Mouse (Mus musculus) bone marrow macrophage, adult 2 months (primary cell): ENCODE results near the gene Tlx3. TPM values are rescaled to one million over a fixed set of nuclear protein-coding genes. Genes with fewer than 3 reads are reported as not detected.

Experiments
- H3K27ac ChIP-seq: 2 replicates; pipeline ENCODE4 v1.5.1; 2012; ENCODE audit warnings: low read depth, low read length; ENCODE audit not compliant: insufficient read depth
- H3K4me1 ChIP-seq: 2 replicates; pipeline ENCODE4 v1.6.1; 2012; ENCODE audit warnings: low read length; ENCODE audit not compliant: control insufficient read depth, insufficient read depth
- H3K4me3 ChIP-seq: 2 replicates; pipeline ENCODE4 v1.5.1; 2012; ENCODE audit warnings: mild to moderate bottlenecking, low read length, moderate library complexity; ENCODE audit not compliant: insufficient read depth
- CTCF ChIP-seq: IDR thresholded peaks from 2 replicates; pipeline ENCODE4 v1.5.1; 2012; ENCODE audit warnings: low read depth, mild to moderate bottlenecking, low read length, moderate library complexity
- POLR2A ChIP-seq: IDR thresholded peaks from 2 replicates; pipeline ENCODE4 v1.6.1; 2012; ENCODE audit warnings: mild to moderate bottlenecking, low read depth, low read length, borderline replicate concordance
- polyA plus RNA-seq: library from polyadenylated mRNA; stranded (reverse); fragments of >200 nt; gene quantifications from 2 replicates; pipeline ENCODE4 v1.2.4, GENCODE M21; 2012; ENCODE audit not compliant: missing spikeins, insufficient read depth, insufficient read length

The Tlx3 gene
- polyA plus RNA-seq, 1 experiment, result not detected

DNA sequence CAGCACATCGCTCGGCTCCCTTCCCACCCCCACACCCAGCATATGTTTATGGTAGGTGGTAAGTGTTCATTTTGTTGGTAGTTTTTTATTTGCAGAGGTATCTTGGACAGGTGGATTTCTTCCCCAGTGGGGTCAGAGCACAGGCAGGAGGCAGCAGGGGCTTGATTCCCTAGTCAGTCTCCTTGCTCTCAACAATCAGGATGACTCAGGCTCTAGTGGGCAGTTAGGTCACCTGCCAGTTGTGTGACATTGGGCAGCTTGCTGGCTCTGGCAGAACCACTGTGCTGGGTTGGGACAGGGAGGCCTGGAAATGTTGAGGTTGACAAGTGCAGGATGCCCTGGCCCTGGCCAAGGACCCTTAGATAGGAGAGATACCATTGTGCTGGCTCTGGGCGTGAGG is 1.6 kb upstream of the Tlx3 start:
- no peak for TF ChIP-seq CTCF
- no peak for TF ChIP-seq POLR2A
- H3K4me3 ChIP-seq, result no peak overlapping the region
- H3K4me1 ChIP-seq, result no peaks in the 10 kb centered on the region
- no peak overlapping the region for H3K27ac ChIP-seq

DNA sequence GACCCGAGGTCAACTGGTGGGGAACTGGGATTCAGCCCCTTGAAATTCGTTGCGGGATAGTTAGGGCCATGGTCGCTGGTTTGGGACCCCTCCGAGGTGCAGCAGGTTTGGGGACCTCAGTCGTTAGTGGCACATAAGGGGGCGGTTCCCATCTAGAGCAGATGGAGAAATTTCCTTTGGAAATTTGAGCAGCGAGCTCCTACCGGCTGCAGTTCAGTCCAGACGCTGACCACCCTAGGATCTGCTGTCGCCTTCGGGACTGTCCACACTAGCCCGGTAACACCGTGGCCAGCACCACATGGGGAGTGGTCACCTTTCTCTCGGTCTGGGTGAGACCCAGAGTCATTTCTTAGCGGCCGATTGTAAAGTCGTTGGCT is 928 bp upstream of the Tlx3 start:
- Histone ChIP-seq H3K4me3 (no peak overlapping the region), H3K27ac (no peak overlapping the region)
- TF ChIP-seq CTCF (no peak), POLR2A (no peak)

GRCm38 (mm10) chr11:33202972-33203371 is 417 bp downstream of the Tlx3 start:
- TF ChIP-seq CTCF (no peak), POLR2A (no peak)
- Histone ChIP-seq H3K4me3 (no peak overlapping the region), H3K4me1 (no peaks in the 10 kb centered on the region), H3K27ac (no peak overlapping the region)

More for the DNA sequence above, 928 bp upstream of the Tlx3 start:
- no peaks in the 10 kb centered on the region for H3K4me1 ChIP-seq

DNA sequence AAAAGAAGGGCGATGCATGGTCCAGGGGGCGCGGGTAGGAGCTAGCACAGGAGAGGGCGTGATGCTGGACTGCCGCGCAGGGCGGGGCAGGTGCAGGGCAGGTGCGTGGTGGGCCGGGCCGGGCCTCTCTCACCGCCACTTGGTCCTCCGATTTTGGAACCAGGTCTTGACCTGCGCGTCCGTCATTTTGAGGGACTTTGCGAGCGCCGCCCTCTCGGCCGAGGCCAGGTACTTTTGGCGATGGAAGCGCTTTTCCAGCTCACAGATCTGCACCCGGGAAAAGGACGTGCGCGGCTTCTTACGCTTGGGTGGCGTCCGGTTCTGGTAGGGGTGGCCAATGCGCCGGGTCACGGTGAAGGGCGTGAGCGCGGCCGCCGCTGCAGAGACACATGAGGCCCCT is 1.1 kb downstream of the Tlx3 start:
- Histone ChIP-seq H3K27ac (no peak overlapping the region), H3K4me1 (no peaks in the 10 kb centered on the region), H3K4me3 (no peak overlapping the region)
- TF ChIP-seq POLR2A (no peak), CTCF (no peak)

DNA sequence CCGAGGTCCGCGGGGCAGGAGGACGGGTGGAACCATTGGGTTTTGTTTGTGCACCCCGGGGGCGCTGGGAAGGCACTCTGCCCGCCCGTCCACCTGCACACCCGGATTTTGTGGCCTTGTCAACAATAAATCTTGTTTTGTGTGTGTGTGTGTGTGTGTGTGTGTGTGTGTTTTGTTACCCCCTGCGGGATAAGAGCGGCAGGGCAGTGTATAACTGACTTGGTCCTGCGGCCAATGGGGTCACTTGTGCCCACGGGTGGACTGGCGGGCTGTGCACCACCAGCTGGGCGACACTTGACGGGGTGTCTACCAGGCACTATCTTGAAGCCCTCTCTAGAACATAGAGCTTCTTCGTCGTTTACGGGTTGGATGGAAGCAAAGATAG is 1.8 kb downstream of the Tlx3 start:
- TF ChIP-seq CTCF (no peak), POLR2A (no peak)
- H3K27ac ChIP-seq, result no peak overlapping the region
- no peaks in the 10 kb centered on the region for H3K4me1 ChIP-seq
- H3K4me3 ChIP-seq, result no peak overlapping the region

DNA sequence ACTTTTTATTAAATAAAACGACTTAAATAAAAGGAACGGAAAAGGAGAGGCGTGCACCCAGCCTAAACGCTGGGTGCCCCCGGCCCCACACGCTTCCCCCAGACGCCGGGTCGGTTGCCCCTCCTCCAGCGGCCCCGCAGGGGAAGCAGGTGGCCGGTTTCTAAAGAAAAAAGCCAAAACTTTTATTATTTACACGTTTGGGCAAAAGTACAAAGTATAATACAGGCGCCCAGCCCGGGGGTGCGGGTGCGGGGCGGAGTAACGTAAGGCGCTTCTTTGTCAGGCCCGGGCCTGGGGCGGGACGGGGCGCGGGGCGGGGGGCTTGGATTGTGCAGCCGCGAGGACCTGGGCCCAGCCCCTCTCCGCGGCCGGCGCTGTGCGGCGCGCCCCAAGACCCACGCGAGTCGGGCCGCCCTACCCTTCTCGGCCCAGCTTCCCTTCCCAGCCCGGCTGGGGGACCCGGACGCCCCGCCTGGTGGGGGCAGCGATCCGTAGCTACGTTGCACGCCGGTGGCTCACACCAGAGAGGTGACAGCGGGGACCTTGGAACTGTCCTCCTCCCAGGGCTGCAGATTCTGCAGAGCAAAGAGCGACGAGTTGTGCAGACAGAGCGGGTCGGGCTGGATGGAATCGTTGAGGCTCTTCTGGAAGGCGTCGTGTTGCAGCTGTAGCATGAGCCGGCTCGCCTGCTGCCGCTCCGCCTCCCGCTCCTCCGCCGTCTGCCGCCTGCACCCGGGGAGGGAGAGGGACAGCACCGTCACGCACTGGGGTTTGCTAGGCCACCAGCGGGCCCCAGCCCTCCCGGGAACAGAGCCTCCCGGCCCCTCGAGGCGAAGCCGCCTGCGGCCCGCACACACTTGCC is 2.4 kb downstream of the Tlx3 start:
- H3K4me1 ChIP-seq, result no peaks in the 10 kb centered on the region
- H3K27ac ChIP-seq, result no peak overlapping the region
- H3K4me3 ChIP-seq, result no peak overlapping the region
- TF ChIP-seq POLR2A, result no peak
- TF ChIP-seq CTCF, result no peak

DNA sequence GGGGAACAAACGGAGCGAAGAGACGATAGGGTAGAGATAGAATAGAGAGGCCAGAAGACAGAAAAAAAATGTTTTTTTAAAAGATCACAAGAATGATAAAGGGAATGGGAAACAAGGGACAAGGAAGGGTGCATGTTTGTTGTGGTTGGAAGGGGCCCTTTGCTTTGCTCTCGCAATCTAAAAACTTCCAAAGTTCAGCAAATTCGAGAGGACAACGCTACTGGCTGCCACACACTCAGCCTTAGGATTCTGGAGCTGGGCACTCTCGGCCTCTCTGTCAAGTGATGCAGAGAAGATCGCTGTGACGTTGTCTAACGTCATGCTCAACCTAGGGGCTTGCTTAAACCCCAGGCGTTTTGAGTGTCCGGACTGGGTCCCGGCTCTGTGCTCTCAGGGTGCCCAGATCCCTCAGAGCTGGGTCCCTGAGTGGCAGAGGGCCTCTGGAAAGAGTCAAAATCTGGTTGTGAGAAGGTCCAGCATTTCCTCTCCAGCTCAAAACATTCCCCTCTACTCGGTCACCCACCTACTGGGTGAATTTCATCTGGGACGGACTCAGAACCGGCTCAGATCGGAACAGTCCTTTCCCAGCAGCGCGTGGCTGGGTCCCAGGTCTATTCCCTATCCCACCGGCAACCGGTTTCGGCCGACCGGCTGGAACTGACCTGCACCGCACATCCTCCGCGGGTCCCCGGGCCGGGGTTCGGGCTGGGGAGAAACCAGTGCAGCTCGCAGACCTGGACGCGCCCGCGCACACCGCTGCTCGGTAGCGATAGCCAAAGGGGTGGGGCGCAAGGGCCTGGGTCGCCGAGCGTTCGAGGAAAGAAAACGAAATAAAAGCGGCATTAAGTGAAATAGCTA is 3.3 kb downstream of the Tlx3 start:
- H3K4me1 ChIP-seq, result no peaks in the 10 kb centered on the region
- H3K4me3 ChIP-seq, result peak overlapping the region; percentile 3; the same call in 1 of the 2 replicates
- TF ChIP-seq POLR2A, result no peak
- no peak for TF ChIP-seq CTCF
- no peak overlapping the region for H3K27ac ChIP-seq

GRCm38 (mm10) chr11:33199117-33199514 is 4.3 kb downstream of the Tlx3 start:
- no peak overlapping the region for H3K4me3 ChIP-seq
- H3K4me1 ChIP-seq, result no peaks in the 10 kb centered on the region
- H3K27ac ChIP-seq, result no peak overlapping the region
- TF ChIP-seq POLR2A (no peak), CTCF (no peak)

DNA sequence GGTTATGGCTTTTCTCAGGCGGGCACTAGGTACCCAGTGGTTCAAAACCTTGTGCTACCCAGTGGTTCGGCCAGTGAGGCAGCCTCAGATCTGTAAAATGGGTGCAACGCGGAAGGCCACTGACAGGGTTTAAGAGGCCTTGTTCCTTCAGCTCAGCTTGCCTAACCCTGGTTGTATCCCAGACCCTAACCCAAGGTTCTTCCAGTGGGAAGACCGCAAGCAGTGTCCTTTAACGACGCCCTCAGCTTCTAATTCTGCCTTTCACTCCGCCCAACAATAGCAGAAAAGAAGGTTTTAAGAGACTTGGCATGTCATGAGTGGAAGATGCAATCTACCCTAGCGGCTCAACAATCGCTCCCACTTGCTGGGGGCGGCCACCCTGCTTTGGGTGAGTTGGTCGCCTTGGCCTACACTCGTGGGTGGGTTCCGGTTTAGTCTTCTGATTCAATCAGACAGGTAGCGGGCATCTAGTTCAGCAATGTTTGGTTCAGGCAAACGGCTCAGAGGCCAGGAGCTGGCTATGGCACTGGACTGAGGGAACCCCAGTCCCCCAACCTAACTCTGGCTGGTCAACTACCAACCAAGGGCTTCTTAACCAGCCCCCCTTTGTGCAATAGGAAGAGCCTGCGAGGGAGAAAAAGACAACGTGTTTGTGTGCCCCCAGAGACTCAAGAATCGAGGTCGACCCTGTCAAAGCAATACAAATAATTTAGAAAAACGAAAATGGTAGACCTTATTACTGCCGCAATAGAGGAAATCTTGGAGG is 4.9 kb downstream of the Tlx3 start:
- TF ChIP-seq POLR2A (no peak), CTCF (no peak)
- Histone ChIP-seq H3K4me1 (no peaks in the 10 kb centered on the region), H3K27ac (no peak overlapping the region), H3K4me3 (no peak overlapping the region)
